Mouse (Mus musculus): ENCODE measurements at regions not wholly inside any gene's neighbourhood (a gene's known extent, or its start where the extent isn't known, plus 50 kb on each side); places are given as distances from the start of the nearest gene placed in this dataset.
A peak's percentile ranks its signal among the peaks of the same experiment; 100 is the strongest.
"Not testable (repeated sequence)": the region's sequence is repeated elsewhere in the genome, so short reads cannot be mapped to it uniquely, and the experiment has no call there.

DNA sequence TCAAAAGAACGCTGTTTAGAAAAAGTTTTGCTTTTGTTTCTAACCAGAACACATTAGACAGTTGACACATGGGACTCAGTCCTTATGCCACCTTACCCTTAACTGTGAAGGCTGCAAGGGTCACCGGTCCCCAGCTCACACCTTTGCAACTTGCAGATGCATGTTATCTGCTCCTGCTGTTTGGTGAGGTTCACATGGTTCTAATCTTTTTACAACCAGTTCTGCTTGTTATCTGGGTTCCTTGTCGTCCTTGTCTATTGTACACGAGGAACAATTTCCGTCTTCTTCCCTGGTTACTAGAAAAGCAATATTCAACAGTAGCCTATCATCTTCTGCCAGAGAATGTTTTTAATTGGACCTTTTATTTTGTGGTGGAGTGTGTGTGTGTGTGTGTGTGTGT, 200.8 kb downstream of the Gm21738 start:
- DNase-seq: not testable (repeated sequence)

DNA sequence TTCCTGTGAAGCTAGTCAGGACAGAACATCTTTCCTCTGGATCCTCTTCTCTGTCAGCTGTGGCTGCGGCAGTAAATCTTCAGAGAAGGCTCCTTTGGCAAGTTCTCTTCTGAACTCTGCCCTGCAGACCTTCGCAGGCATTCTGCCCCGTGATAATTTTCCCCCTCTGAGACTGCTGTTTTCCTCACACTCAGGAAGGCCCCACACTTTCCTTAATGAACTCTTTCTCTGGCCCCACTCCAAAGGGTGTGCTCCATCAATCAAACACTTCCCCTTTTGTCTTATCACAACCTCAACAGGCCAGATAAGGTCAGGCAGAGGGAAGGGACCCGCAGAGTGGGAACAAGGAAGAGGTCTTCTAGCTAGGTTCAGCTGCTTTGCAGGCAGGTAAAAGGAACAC, 210.2 kb downstream of the Gm21738 start:
- DNase-seq: no peak

DNA sequence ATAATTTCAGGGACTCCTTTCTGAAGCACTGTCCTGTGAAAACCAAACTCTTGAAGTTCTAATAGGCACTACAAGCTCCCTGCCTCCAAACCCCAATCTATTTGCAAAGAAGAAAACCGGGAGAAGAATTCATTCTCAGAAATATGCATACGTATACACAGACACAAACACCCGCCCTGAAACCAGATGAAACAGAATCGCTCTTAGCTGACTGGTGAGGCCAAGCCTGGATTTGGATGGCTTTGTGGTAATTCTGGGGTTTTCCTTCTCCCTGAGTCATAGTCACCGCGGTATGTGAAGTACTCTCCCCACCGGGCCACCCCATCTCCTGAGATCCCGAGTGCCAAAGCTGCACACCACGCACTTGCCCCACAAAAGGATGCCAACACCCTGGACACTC, 238.5 kb downstream of the Gm21738 start:
- DNase-seq: not testable (repeated sequence)

DNA sequence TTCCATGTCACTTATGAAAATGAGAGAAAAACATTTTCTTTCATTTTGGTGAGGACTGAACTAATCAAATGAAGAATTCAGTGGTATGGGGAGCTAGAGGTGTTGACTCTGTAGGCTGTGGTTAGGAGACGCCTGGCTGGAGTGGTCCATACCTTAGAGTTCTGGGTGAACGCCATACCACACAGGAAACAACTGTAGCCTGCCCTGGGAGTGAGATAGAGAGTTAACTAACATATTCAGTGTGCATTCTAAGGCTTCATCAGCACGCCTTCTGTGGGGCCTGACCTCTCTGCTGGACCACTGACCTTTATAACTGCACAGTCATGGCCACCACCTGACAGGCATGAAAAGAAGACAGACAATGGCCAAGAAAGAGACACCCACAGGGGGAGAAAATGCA, 240.7 kb downstream of the Gm21738 start:
- DNase-seq: not testable (repeated sequence)

DNA sequence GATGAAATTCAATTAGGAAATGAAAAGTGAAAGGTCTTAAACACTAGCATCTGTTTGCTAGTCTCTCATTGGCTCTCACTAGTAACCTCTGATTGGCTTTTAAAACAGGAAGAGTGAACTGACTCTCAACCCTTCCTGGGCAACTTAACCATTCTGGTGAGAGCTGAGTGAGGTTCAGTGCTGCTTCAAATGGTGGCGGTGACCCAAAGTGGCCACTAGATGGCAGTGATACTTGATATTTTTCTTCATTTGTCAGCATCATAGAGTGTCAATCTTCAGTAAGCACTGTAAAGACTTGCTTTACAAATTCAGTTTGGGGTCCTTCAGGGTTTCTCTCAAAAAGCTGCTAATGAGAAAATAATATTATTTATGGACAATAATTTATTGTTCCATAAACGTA, 243.4 kb downstream of the Gm21738 start:
- peak; percentile 3 for DNase-seq

DNA sequence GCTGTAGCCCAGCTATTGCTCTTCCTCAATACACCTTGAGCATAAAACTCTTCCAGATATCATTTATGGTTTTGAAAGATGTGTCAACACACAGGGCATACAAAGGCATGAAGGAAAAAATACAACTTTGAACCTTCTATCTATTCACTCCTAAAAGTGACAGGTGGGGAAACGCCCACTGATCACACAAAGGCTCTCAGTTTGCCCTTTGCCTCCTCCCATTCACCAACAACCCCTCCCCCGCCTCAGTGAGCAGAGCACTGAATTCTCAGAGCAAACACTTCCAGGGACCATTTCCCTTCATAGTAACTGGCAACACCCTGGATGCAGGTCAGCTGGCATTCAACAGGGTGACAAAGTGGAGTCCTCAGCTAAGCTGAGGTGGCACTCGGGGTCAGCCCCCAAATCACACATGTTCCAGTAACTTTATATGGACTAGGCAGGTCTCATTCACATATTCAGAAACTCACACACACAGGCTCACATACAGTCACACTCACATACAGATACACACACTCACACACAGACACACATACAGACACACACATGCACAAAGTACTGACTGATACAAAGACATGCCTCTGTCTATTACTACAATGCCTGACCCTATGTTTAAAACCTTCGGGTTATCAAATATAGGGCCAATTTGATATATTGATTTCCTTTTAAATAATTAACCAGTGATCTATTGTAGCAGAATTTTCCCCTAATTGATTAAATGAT, 248.3 kb downstream of the Gm21738 start:
- not testable (repeated sequence) for DNase-seq

DNA sequence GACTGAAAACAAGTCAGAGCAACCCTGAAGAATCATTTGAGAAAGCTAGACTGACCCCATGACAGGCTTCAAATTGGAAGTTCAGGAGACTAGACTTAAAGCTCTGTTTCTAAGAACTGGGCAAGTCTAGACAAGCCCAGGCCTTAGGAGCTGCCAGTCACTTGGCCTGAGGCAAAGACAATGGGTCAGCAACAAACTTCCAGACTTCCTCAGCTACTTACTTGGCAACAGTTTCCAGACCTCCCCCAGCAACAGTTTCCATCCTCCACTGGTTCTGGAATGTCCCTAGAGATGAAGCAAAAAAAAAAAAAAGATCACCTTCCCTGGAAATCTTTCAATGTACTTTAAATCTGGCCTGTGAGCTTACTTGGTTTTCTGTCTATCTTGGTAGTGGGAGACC, 251.9 kb downstream of the Gm21738 start:
- DNase-seq: no peak

DNA sequence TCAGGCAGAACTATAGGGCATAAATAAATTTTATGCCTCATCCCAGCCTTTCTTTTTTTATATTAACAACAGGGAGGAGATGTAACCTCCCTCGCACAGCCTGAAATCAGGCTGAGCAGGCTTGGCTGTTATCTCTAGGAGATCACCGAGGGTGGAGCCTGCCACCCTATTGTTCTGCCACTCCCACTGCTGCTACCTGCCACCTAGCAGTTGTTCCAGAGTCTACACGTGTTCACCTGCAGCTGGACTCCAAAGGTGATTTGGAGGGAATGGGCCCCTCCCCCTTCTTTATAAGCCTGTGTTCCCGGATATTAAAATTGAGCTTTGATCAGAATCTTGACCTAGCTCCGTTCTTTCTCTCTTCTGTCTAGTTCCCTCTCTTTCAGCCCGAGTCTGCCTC, 245.8 kb upstream of the Ube2e2 start:
- DNase-seq: not testable (repeated sequence)

DNA sequence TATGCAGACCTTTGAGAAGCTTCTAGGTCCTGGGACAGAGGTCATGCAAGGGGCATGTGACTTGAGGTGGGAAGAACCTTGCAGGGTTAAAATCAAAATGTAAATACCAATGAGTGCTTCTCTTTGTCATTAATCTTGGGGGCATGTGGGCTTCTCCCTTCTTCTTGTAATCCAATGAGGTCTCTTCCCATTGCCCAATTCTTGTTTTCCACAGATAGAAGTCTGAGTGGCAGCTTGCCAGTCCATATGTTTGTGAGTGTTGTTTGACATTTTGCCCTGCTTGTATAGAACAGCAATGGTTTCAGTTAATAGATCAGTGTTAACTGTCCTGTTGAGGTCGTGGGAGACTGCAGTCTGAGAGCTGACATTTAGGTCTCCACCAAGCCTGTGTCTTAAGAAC, 237.5 kb upstream of the Ube2e2 start:
- DNase-seq: no peak

Measured in cerebellum, postnatal 10 days (tissue).